In the genomic region with DNA sequence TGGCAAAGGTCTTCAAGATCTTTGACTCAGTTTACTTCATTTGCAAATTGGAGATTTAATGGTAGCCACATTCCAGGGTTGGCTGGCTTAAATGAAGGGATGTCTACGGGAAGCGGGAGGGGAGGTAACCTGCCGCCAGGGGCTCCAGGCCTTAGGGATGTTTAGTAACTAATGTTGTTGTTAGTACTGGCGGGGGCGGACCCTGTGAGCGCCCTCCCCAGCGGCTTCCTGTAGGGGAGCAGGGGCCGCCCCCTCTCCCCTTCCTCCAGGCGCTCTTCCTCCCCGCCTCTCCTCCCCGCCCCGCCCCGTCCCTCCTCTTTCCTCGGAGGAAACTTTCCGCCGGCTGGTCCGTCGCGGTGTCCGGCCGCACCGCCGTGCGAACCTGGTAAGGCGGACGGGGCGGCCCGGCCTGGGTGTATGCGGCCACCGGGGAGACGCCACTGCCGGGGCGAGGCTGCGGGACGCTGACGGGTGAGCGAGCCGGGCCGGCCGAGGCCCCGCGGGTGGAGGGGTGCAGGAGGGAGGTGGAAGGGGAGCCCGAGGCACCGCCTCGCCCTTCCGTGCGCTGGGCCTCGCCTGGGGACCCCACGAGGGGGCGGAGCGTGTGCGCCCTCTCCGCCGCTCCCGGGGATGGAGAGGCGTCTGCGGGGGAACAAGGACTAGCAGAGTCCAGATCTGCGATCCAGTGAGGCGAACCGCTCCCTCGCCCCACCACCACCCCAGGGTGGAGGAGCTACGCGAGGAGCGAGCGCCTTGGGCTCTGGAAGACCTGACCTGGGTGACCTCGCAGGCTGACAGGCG, we compare ENCODE assay signal across 8 mouse cellular contexts. TPM values are rescaled to one million over a fixed set of nuclear protein-coding genes. Genes with fewer than 3 reads are reported as not detected.
A peak's percentile ranks its signal among the peaks of the same experiment; 100 is the strongest.
DNase-seq lines count a peak whose midpoint lies in the region; ATAC-seq and TF ChIP-seq lines count a peak whose summit lies in the region.

No protein-coding gene starts in this region.

- H3K27ac ChIP-seq in forebrain, postnatal 0 days (ENCODE audit: low read depth, low read length): no peak overlapping the region
- peak overlapping the region; percentile 72 for H3K27ac ChIP-seq in hindbrain, embryonic 12.5 days
- H3K27ac ChIP-seq in midbrain, embryonic 16.5 days (ENCODE audit: low read length): no peak overlapping the region

- H3K9ac ChIP-seq in forebrain, postnatal 0 days: peak overlapping the region; percentile 46
- peak overlapping the region; percentile 65 for H3K9ac ChIP-seq in hindbrain, embryonic 12.5 days
- H3K9ac ChIP-seq in midbrain, embryonic 16.5 days (ENCODE audit: low read depth, low read length): peak overlapping the region; percentile 55

- TF ChIP-seq CTCF in forebrain, postnatal 0 days (IDR thresholded peaks at IDR 0.05; ENCODE audit: low read depth): 0 out of 2 replicates have a peak, but pooled peaks have one; percentile 2

- ATAC-seq in forebrain, postnatal 0 days: peak; percentile 59
- peak; percentile 27 for ATAC-seq in hindbrain, embryonic 12.5 days (ENCODE audit: low FRiP score)
- ATAC-seq in midbrain, embryonic 16.5 days: 0 out of 2 replicates have a peak, but pooled peaks have one; percentile 34

- H3K27me3 ChIP-seq in forebrain, postnatal 0 days (ENCODE audit: insufficient read depth, low read length): peaks cover 30% of the 10 kb centered on the region
- H3K27me3 ChIP-seq in hindbrain, embryonic 12.5 days: peaks cover 50% of the 10 kb centered on the region
- H3K27me3 ChIP-seq in midbrain, embryonic 16.5 days (ENCODE audit: control insufficient read depth, insufficient read depth, low read depth, low read length): peaks cover 26% of the 10 kb centered on the region

- DNase-seq in 3T3-L1 (ENCODE audit: low read depth, low spot score) (peak; percentile 70), liver (peak; percentile 70)
- DNase-seq in adrenal gland, adult 2 months: peak; percentile 81
- DNase-seq in forebrain, postnatal 0 days: no peak
- peak; percentile 78 for DNase-seq in thymus, postnatal 0 days (ENCODE audit: low spot score)
- no peak for DNase-seq in right cerebral cortex, postnatal 25 days

- peaks cover 2% of the 10 kb centered on the region; the same call in 1 of the 2 replicates for H3K4me1 ChIP-seq in forebrain, postnatal 0 days (ENCODE audit: insufficient read depth)
- peaks cover 30% of the 10 kb centered on the region for H3K4me1 ChIP-seq in hindbrain, embryonic 12.5 days
- peaks cover 10% of the 10 kb centered on the region for H3K4me1 ChIP-seq in midbrain, embryonic 16.5 days (ENCODE audit: control insufficient read depth, insufficient read depth, low read length)

- H3K36me3 ChIP-seq in forebrain, postnatal 0 days (ENCODE audit: insufficient read depth): no peaks in the 10 kb centered on the region
- no peaks in the 10 kb centered on the region for H3K36me3 ChIP-seq in hindbrain, embryonic 12.5 days
- H3K36me3 ChIP-seq in midbrain, embryonic 16.5 days (ENCODE audit: control insufficient read depth, insufficient read depth, low read length): no peaks in the 10 kb centered on the region

- whole genome bisulfite sequencing in forebrain, postnatal 0 days: 1% methylated on average over 65 of the region's 67 CpGs
- under 1% methylated on average over 66 of the region's 67 CpGs for WGBS in hindbrain, embryonic 12.5 days
- 1% methylated on average over 54 of the region's 67 CpGs for WGBS in midbrain, embryonic 16.5 days

- H3K9me3 ChIP-seq in forebrain, postnatal 0 days (ENCODE audit: low read length): no peaks in the 10 kb centered on the region
- no peaks in the 10 kb centered on the region for H3K9me3 ChIP-seq in hindbrain, embryonic 12.5 days (replicated peaks)
- no peaks in the 10 kb centered on the region for H3K9me3 ChIP-seq in midbrain, embryonic 16.5 days (replicated peaks; ENCODE audit: control insufficient read depth, low read length, poor library complexity, severe bottlenecking)

- H3K4me3 ChIP-seq in forebrain, postnatal 0 days (ENCODE audit: low read depth, low read length): peak overlapping the region; percentile 46
- H3K4me3 ChIP-seq in hindbrain, embryonic 12.5 days: peak overlapping the region; percentile 52
- peak overlapping the region; percentile 40 for H3K4me3 ChIP-seq in midbrain, embryonic 16.5 days (ENCODE audit: low read depth, low read length)

- peak overlapping the region; percentile 77 for H3K4me2 ChIP-seq in forebrain, postnatal 0 days (ENCODE audit: low read depth)
- H3K4me2 ChIP-seq in hindbrain, embryonic 12.5 days (replicated peaks): peak overlapping the region; percentile 73
- H3K4me2 ChIP-seq in midbrain, embryonic 16.5 days (ENCODE audit: low read length): peak overlapping the region; percentile 69

RNA-seq across cellular contexts. Expression of a gene that starts 0.8 kb away (rescaled TPM):
- total RNA-seq in adrenal gland, adult 2 months (2021): 10 to 100 TPM; 13.3 to 35.0 TPM
- 111 and 156 TPM in 2 replicates for polyA plus RNA-seq in adrenal gland, adult 2 months (2012; rRNA removed)
- 12.9 and 14.4 TPM in 2 replicates for total RNA-seq in forebrain, postnatal 0 days (2014; rRNA removed)
- polyA plus RNA-seq in forebrain, postnatal 0 days (2015; fragmentation: Nextera tagmentation; extraction: Ambion mirVana): 10.6 and 12.6 TPM in 2 replicates
- 35.4 and 40.0 TPM in 2 replicates for polyA plus RNA-seq in hindbrain, embryonic 12.5 days (2016; fragmentation: Nextera tagmentation; extraction: Ambion mirVana)
- 7.9 and 10.0 TPM in 2 replicates for polyA plus RNA-seq in midbrain, embryonic 16.5 days (2015; fragmentation: Nextera tagmentation; extraction: Ambion mirVana)
- polyA plus RNA-seq in thymus, postnatal 0 days (2015; fragmentation: Nextera tagmentation; extraction: Ambion mirVana): 28.2 and 28.7 TPM in 2 replicates

RNA-seq across cellular contexts. Expression of a gene that starts 14.9 kb away (rescaled TPM):
- total RNA-seq in adrenal gland, adult 2 months (2021): 1 to 10 TPM; 2.5 to 3.2 TPM
- 1.4 and 1.8 TPM in 2 replicates for polyA plus RNA-seq in adrenal gland, adult 2 months (2012; rRNA removed)
- 1.0 and 2.1 TPM in 2 replicates for total RNA-seq in forebrain, postnatal 0 days (2014; rRNA removed)
- polyA plus RNA-seq in forebrain, postnatal 0 days (2015; fragmentation: Nextera tagmentation; extraction: Ambion mirVana): 1.4 and 1.7 TPM in 2 replicates
- polyA plus RNA-seq in hindbrain, embryonic 12.5 days (2016; fragmentation: Nextera tagmentation; extraction: Ambion mirVana): 3.7 and 5.3 TPM in 2 replicates
- polyA plus RNA-seq in midbrain, embryonic 16.5 days (2015; fragmentation: Nextera tagmentation; extraction: Ambion mirVana): 1.4 and 1.8 TPM in 2 replicates
- polyA plus RNA-seq in thymus, postnatal 0 days (2015; fragmentation: Nextera tagmentation; extraction: Ambion mirVana): 2.2 and 2.7 TPM in 2 replicates

RNA-seq across cellular contexts. Expression of a gene that starts 44.6 kb away (rescaled TPM):
- 10 to 100 TPM; 43.0 to 56.0 TPM for total RNA-seq in adrenal gland, adult 2 months (2021)
- polyA plus RNA-seq in adrenal gland, adult 2 months (2012; rRNA removed): 33.2 and 33.5 TPM in 2 replicates
- total RNA-seq in forebrain, postnatal 0 days (2014; rRNA removed): 11.7 and 19.6 TPM in 2 replicates
- 13.3 and 14.9 TPM in 2 replicates for polyA plus RNA-seq in forebrain, postnatal 0 days (2015; fragmentation: Nextera tagmentation; extraction: Ambion mirVana)
- polyA plus RNA-seq in hindbrain, embryonic 12.5 days (2016; fragmentation: Nextera tagmentation; extraction: Ambion mirVana): 49.4 and 51.0 TPM in 2 replicates
- polyA plus RNA-seq in midbrain, embryonic 16.5 days (2015; fragmentation: Nextera tagmentation; extraction: Ambion mirVana): 27.1 and 31.1 TPM in 2 replicates
- 26.5 and 28.8 TPM in 2 replicates for polyA plus RNA-seq in thymus, postnatal 0 days (2015; fragmentation: Nextera tagmentation; extraction: Ambion mirVana)

RNA-seq across cellular contexts. Expression of a gene that starts 51.9 kb away (rescaled TPM):
- total RNA-seq in adrenal gland, adult 2 months (2021): 10 to 100 TPM; 23.4 to 30.7 TPM
- 29.3 and 32.5 TPM in 2 replicates for polyA plus RNA-seq in adrenal gland, adult 2 months (2012; rRNA removed)
- 36.1 and 37.1 TPM in 2 replicates for total RNA-seq in forebrain, postnatal 0 days (2014; rRNA removed)
- polyA plus RNA-seq in forebrain, postnatal 0 days (2015; fragmentation: Nextera tagmentation; extraction: Ambion mirVana): 54.5 and 59.5 TPM in 2 replicates
- polyA plus RNA-seq in hindbrain, embryonic 12.5 days (2016; fragmentation: Nextera tagmentation; extraction: Ambion mirVana): 37.7 and 39.6 TPM in 2 replicates
- polyA plus RNA-seq in midbrain, embryonic 16.5 days (2015; fragmentation: Nextera tagmentation; extraction: Ambion mirVana): 55.1 and 63.5 TPM in 2 replicates
- polyA plus RNA-seq in thymus, postnatal 0 days (2015; fragmentation: Nextera tagmentation; extraction: Ambion mirVana): 55.9 and 61.0 TPM in 2 replicates

RNA-seq across cellular contexts. Expression of a gene that starts 54.2 kb away (rescaled TPM):
- total RNA-seq in adrenal gland, adult 2 months (2021): 100 to 1,000 TPM; 169 to 173 TPM
- 29.1 and 36.8 TPM in 2 replicates for polyA plus RNA-seq in adrenal gland, adult 2 months (2012; rRNA removed)
- 113 and 165 TPM in 2 replicates for total RNA-seq in forebrain, postnatal 0 days (2014; rRNA removed)
- polyA plus RNA-seq in forebrain, postnatal 0 days (2015; fragmentation: Nextera tagmentation; extraction: Ambion mirVana): 92.4 and 111 TPM in 2 replicates
- polyA plus RNA-seq in hindbrain, embryonic 12.5 days (2016; fragmentation: Nextera tagmentation; extraction: Ambion mirVana): 250 and 255 TPM in 2 replicates
- 124 and 137 TPM in 2 replicates for polyA plus RNA-seq in midbrain, embryonic 16.5 days (2015; fragmentation: Nextera tagmentation; extraction: Ambion mirVana)
- 173 and 202 TPM in 2 replicates for polyA plus RNA-seq in thymus, postnatal 0 days (2015; fragmentation: Nextera tagmentation; extraction: Ambion mirVana)

Comparison
In these comparisons a context has a peak if more than half of its experiments do, and no peak if none do; other contexts are left out.
1. DNase-seq: peak in 3T3-L1 (single experiment), adrenal gland, adult 2 months (single experiment), liver (single experiment) and thymus, postnatal 0 days (single experiment); none in forebrain, postnatal 0 days (single experiment) and right cerebral cortex, postnatal 25 days (single experiment).
2. Peak in every context shown above with its lines, with median percentiles within 50 percentile points of each other: ATAC-seq, H3K4me2 ChIP-seq, H3K4me3 ChIP-seq and H3K9ac ChIP-seq.